In genomic region chr4:105938886-105939285, GRCm38 (mm10) we compare ENCODE assay signal across 30 mouse cellular contexts.
"Had no signal": no experiment of that assay in that cellular context is flagged by ENCODE, and none has a peak within 500 bp of the region (broad histone marks: within the 10 kb centered on the region; RNA-seq: fewer than 3 reads in every experiment).

No protein-coding gene starts in this region.

- H3K4me1 ChIP-seq: heart, embryonic 10.5 days; heart, embryonic 12.5 days; heart, embryonic 13.5 days; heart, embryonic 15.5 days; hindbrain, embryonic 10.5 days; hindbrain, embryonic 12.5 days; hindbrain, embryonic 13.5 days; hindbrain, embryonic 15.5 days; intestine, embryonic 15.5 days had no signal

- H3K27me3 ChIP-seq: hindbrain, embryonic 12.5 days; hindbrain, embryonic 13.5 days; hindbrain, embryonic 15.5 days; intestine, embryonic 15.5 days had no signal

- DNase-seq: heart, postnatal 10 days; heart, postnatal 14 days; heart, postnatal 36 days; heart, postnatal 4 days; kidney, adult 11 months; kidney, adult 18-20 months; kidney, adult 2 months; kidney, adult 8-10 months; kidney, adult 9 months; kidney, postnatal 10 days; kidney, postnatal 14 days; kidney, postnatal 25 days; kidney, postnatal 36 days; kidney, postnatal 4 days; layer of hippocampus, adult 9-11 months; layer of hippocampus, postnatal 36 days had no signal

- H3K36me3 ChIP-seq: heart, embryonic 10.5 days; heart, embryonic 12.5 days; heart, embryonic 13.5 days; heart, embryonic 15.5 days; hindbrain, embryonic 10.5 days; hindbrain, embryonic 12.5 days; hindbrain, embryonic 13.5 days; hindbrain, embryonic 15.5 days; intestine, embryonic 15.5 days; kidney, embryonic 15.5 days had no signal

- H3K9ac ChIP-seq: heart, embryonic 12.5 days; heart, embryonic 13.5 days; heart, embryonic 15.5 days; hindbrain, embryonic 12.5 days; hindbrain, embryonic 13.5 days; hindbrain, embryonic 14.5 days; hindbrain, embryonic 15.5 days; intestine, embryonic 15.5 days; kidney, embryonic 15.5 days had no signal

- H3K27ac ChIP-seq: heart, embryonic 10.5 days; heart, embryonic 13.5 days; heart, embryonic 15.5 days; hindbrain, embryonic 10.5 days; hindbrain, embryonic 12.5 days; hindbrain, embryonic 13.5 days; hindbrain, embryonic 14.5 days; hindbrain, embryonic 15.5 days; hindbrain, postnatal 0 days; intestine, embryonic 15.5 days; kidney, embryonic 15.5 days; kidney, postnatal 0 days had no signal

- H3K4me3 ChIP-seq: heart, embryonic 10.5 days; heart, embryonic 12.5 days; heart, embryonic 13.5 days; heart, embryonic 15.5 days; hindbrain, embryonic 10.5 days; hindbrain, embryonic 12.5 days; hindbrain, embryonic 13.5 days; hindbrain, embryonic 15.5 days; intestine, embryonic 15.5 days; kidney, embryonic 15.5 days; layer of hippocampus, adult 2 months had no signal

- H3K9me3 ChIP-seq: heart, embryonic 10.5 days; heart, embryonic 12.5 days; heart, embryonic 13.5 days; heart, embryonic 15.5 days; hindbrain, embryonic 10.5 days; hindbrain, embryonic 12.5 days; hindbrain, embryonic 13.5 days; hindbrain, embryonic 15.5 days; intestine, embryonic 15.5 days; kidney, embryonic 15.5 days had no signal
